Mouse (Mus musculus): Measurements from ENCODE around the gene Zbtb38. TPM values are rescaled to one million over a fixed set of nuclear protein-coding genes. Genes with fewer than 3 reads are reported as not detected.

Gene Zbtb38
- total RNA-seq, 2 experiments from 2014 or later, result 55.4 to 66.0 TPM

Other genes starting within 250 kb of the Zbtb38 start
- not detected for gene Gm28729, start 227.6 kb downstream of the Zbtb38 start, total RNA-seq (2021)
- gene Rasa2, start 121.2 kb downstream of the Zbtb38 start, total RNA-seq (2021), result 10 to 100 TPM; 31.0 to 32.4 TPM
- 10 to 100 TPM; 17.1 to 17.6 TPM for gene Pxylp1, start 139.8 kb upstream of the Zbtb38 start, total RNA-seq (2021)